Mouse (Mus musculus) heart, adult 2 months (tissue): ENCODE measurements at regions not wholly inside any gene's neighbourhood (a gene's known extent, or its start where the extent isn't known, plus 50 kb on each side); places are given as distances from the start of the nearest gene placed in this dataset.

Source experiments
- DNase-seq, 2 experiments: peaks; one replicate each; pipeline ENCODE4 v3.0.0; 2021
- H3K27ac ChIP-seq: fragments of 200-600 bp; 2 replicates; pipeline ENCODE4 v1.8.1; 2022
- H3K27me3 ChIP-seq: fragments of 200-500 bp; 2 replicates; pipeline ENCODE4 v1.6.1; 2012; ENCODE audit warnings: mild to moderate bottlenecking, low read length, inconsistent platforms, mixed read lengths; ENCODE audit not compliant: control insufficient read depth, insufficient read depth
- H3K36me3 ChIP-seq: fragments of 200-500 bp; 2 replicates; pipeline ENCODE4 v1.6.1; 2012; ENCODE audit warnings: low read length, inconsistent platforms; ENCODE audit not compliant: control insufficient read depth, insufficient read depth
- H3K4me1 ChIP-seq: fragments of 200-500 bp; 2 replicates; pipeline ENCODE4 v1.6.1; 2011; ENCODE audit warnings: low read length; ENCODE audit not compliant: control insufficient read depth, insufficient read depth
- H3K4me3 ChIP-seq: fragments of 200-600 bp; 2 replicates; pipeline ENCODE4 v1.8.1; 2022
- H3K79me2 ChIP-seq: fragments of 200-500 bp; replicated peaks from 2 replicates; pipeline ENCODE4 v1.6.1; 2012; ENCODE audit warnings: mild to moderate bottlenecking, inconsistent platforms, low read length, moderate library complexity, mixed read lengths; ENCODE audit not compliant: control insufficient read depth, insufficient read depth
- H3K9ac ChIP-seq: fragments of 200-500 bp; 2 replicates; pipeline ENCODE4 v1.6.1; 2012; ENCODE audit warnings: low read depth, mild to moderate bottlenecking, control low read depth, inconsistent platforms, low read length, mixed read lengths
- CTCF ChIP-seq: fragments of 200-600 bp; IDR thresholded peaks from 2 replicates; pipeline ENCODE4 v1.8.1; 2022; ENCODE audit warnings: antibody characterized with exemption, mild to moderate bottlenecking, moderate library complexity
- EP300 ChIP-seq: fragments of 200-500 bp; IDR thresholded peaks from 2 replicates; pipeline ENCODE4 v1.6.1; 2011; ENCODE audit warnings: low read depth, low read length, control low read depth; ENCODE audit not compliant: insufficient read depth
- POLR2A ChIP-seq: fragments of 200-500 bp; IDR thresholded peaks from 2 replicates; pipeline ENCODE4 v1.6.1; 2011; ENCODE audit warnings: mild to moderate bottlenecking, low read depth, low read length, control low read depth; ENCODE audit not compliant: insufficient read depth
- WGBS: fragments of 180-500 bp; shearing (Covaris S2); methylation state at CpG from one replicate; pipeline ENCODE4 v1.1.7; 2018; 5-methylcytosine and 5-hydroxymethylcytosine counted together
- intact Hi-C: fragments of 180-260 bp; cut with DNase I; formaldehyde crosslinking; loops from one replicate; pipeline ENCODE4 v1.15.1; 2025

DNA sequence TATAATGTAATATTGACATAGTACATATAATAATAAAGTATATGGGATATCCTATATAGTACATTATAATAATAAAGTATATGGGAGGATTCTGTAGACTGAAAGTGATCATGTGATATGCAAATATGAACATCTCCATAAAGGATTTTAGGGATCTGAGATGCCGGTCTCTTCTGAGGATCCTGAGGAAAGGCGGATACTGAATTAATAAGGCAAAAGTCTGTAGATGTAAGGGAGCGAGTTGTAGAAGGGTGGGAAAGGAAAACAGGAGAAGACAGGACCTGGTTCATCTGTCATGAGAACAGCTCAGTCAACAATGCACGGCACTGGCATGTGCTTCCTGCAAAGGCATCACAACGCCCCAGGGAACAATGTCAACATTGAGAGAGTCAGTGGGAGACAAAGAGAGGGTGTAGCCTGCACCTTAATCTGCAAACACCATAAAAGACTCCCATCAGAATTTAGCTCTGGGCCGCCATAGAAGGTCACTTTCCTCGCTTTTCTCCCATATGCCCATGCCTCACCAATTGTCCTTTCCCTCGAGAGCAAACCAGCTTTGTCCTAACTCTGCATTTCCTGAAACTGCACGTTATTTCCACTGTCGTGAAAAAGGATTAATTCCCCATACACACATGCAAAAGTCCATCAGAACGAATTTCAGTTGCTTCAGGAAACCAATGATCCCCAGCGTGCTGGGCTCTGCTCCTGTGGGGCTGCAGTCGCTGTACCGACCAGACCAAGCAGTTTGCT, 53.7 kb upstream of the Cpm start:
- TF ChIP-seq CTCF = no peak
- no peak for TF ChIP-seq POLR2A
- no peak for TF ChIP-seq EP300
- WGBS = 61% methylated on average over 14 of the region's 14 CpGs
- no peaks in the 10 kb centered on the region; the same call in none of the 2 replicates for H3K27me3 ChIP-seq
- no peaks in the 10 kb centered on the region for H3K36me3 ChIP-seq
- no peak overlapping the region for H3K27ac ChIP-seq
- H3K4me1 ChIP-seq = peaks cover 2% of the 10 kb centered on the region; the same call in 1 of the 2 replicates
- DNase-seq = no peak
- H3K4me3 ChIP-seq = no peak overlapping the region
- no peaks in the 10 kb centered on the region for H3K79me2 ChIP-seq
- intact Hi-C loops = no loop called here
- no peak overlapping the region for H3K9ac ChIP-seq

DNA sequence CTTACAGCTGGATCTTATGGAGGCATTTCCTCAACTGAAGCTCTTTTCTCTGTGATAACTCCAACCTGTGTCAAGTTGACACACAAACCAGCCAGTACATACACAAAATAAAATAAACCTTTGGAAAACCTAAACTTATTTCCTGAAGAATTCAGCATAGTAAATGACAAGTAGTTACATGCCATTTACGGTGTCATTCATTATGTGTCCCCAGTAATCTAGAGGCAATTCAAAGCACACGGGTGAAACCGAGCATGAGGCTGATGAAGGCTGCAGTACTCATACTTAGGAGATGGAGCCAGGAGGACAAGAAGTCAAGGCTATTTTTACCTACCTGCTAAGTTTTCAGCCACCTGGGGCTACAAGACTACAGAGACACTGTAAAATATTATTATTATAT, 54.4 kb upstream of the Cpm start:
- Histone ChIP-seq H3K27ac (no peak overlapping the region), H3K27me3 (no peaks in the 10 kb centered on the region; the same call in none of the 2 replicates), H3K4me3 (no peak overlapping the region), H3K9ac (no peak overlapping the region), H3K79me2 (no peaks in the 10 kb centered on the region), H3K36me3 (no peaks in the 10 kb centered on the region), H3K4me1 (peaks cover 2% of the 10 kb centered on the region; the same call in 1 of the 2 replicates)
- no peak for DNase-seq
- WGBS = 91% methylated on average over 3 of the region's 3 CpGs
- intact Hi-C loops = no loop called here
- TF ChIP-seq EP300 (no peak), CTCF (no peak), POLR2A (no peak)

DNA sequence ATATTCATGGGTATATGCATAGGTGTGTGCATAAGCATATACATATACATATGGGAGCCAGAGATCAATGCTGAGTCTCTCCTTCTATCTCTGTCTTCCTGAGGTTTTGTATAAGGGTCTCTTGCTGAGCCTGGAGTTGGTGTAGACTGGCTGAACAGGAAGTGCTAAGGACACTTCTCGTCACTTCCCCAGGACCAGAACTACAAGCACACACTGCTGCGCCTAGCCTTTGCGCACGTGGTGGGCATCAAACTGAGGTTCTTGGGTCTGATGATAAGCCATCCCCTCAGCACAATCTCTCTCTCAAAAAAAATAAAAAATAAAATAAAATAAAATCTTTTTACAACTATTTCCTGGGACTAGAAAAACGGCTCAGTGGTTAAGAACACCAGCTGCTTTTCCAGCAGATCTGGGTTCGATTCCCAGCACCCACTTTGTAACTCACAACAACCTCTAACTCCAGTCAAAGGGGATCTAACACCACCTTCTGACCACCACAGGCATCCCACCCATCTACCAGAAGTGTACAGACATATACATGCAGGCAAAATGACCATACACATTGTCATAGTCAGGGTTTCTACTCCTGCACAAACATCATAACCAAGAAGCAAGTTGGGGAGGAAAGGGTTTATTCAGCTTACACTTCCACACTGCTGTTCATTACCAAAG, 55.1 kb upstream of the Cpm start:
- Histone ChIP-seq H3K36me3 (no peaks in the 10 kb centered on the region), H3K79me2 (no peaks in the 10 kb centered on the region), H3K4me3 (no peak overlapping the region), H3K27me3 (peaks cover 1% of the 10 kb centered on the region), H3K9ac (no peak overlapping the region), H3K4me1 (peaks cover 2% of the 10 kb centered on the region; the same call in 1 of the 2 replicates), H3K27ac (no peak overlapping the region)
- intact Hi-C loops = no loop called here
- no peak for DNase-seq
- TF ChIP-seq CTCF (no peak), EP300 (no peak), POLR2A (no peak)
- WGBS = 86% methylated on average over 6 of the region's 6 CpGs

GRCm38 (mm10) chr10:117573596-117573850, 55.8 kb upstream of the Cpm start:
- no peak for TF ChIP-seq CTCF
- no peak for TF ChIP-seq POLR2A
- TF ChIP-seq EP300 = no peak
- peaks cover 2% of the 10 kb centered on the region; the same call in 1 of the 2 replicates for H3K4me1 ChIP-seq
- no peak overlapping the region for H3K4me3 ChIP-seq
- intact Hi-C loops = no loop called here
- peaks cover 1% of the 10 kb centered on the region for H3K27me3 ChIP-seq
- no peaks in the 10 kb centered on the region for H3K79me2 ChIP-seq
- no peak for DNase-seq
- H3K9ac ChIP-seq = no peak overlapping the region
- no peak overlapping the region for H3K27ac ChIP-seq
- 89% methylated on average over 3 of the region's 3 CpGs for WGBS
- H3K36me3 ChIP-seq = no peaks in the 10 kb centered on the region

GRCm38 (mm10) chr10:117572746-117573595, 56.3 kb upstream of the Cpm start:
- DNase-seq = no peak
- H3K79me2 ChIP-seq = no peaks in the 10 kb centered on the region
- H3K9ac ChIP-seq = no peak overlapping the region
- H3K4me3 ChIP-seq = no peak overlapping the region
- intact Hi-C loops = no loop called here
- TF ChIP-seq POLR2A (no peak), CTCF (no peak), EP300 (no peak)
- H3K27me3 ChIP-seq = peaks cover 1% of the 10 kb centered on the region
- no peak overlapping the region for H3K27ac ChIP-seq
- H3K36me3 ChIP-seq = no peaks in the 10 kb centered on the region
- 72% methylated on average over 13 of the region's 13 CpGs for WGBS
- H3K4me1 ChIP-seq = peaks cover 2% of the 10 kb centered on the region; the same call in 1 of the 2 replicates
